Mouse (Mus musculus): Measurements from ENCODE around the gene Sec22a. TPM values are rescaled to one million over a fixed set of nuclear protein-coding genes. Genes with fewer than 3 reads are reported as not detected.

Sec22a gene
- 10 to 100 TPM in 1 of 2 experiments, 1 to 10 TPM in 1; 6.6 to 10.9 TPM for total RNA-seq (2023)

GRCm38 (mm10) chr16:35363150-35364062 lies at the start of gene Sec22a:
Sec22a (minus strand) TSS chr16:35363918.

Other genes starting within 250 kb of the Sec22a start
- not detected for gene Adcy5, start 209.0 kb downstream of the Sec22a start, total RNA-seq (2023)
- 1 to 10 TPM; 1.9 to 4.0 TPM for gene Pdia5, start 127.0 kb upstream of the Sec22a start, total RNA-seq (2023)
- gene Sema5b, start 177.2 kb upstream of the Sec22a start, total RNA-seq (2023) = not detected